Mouse (Mus musculus): ENCODE measurements at regions not wholly inside any gene's neighbourhood (a gene's known extent, or its start where the extent isn't known, plus 50 kb on each side); places are given as distances from the start of the nearest gene placed in this dataset.
A peak's percentile ranks its signal among the peaks of the same experiment; 100 is the strongest.

GRCm38 (mm10) chr16:24222759-24223526 lies 170.4 kb upstream of the Lpp start:
- intact Hi-C loops (cut with DNase I): no loop called here
- H3K4me3 ChIP-seq: no peak overlapping the region
- no peak for TF ChIP-seq CTCF (IDR thresholded peaks at IDR 0.05)
- DNase-seq (ENCODE audit: extremely low spot score in 1 of 2, low spot score in 2 of 2): no peak
- no peak overlapping the region for H3K27ac ChIP-seq

DNA sequence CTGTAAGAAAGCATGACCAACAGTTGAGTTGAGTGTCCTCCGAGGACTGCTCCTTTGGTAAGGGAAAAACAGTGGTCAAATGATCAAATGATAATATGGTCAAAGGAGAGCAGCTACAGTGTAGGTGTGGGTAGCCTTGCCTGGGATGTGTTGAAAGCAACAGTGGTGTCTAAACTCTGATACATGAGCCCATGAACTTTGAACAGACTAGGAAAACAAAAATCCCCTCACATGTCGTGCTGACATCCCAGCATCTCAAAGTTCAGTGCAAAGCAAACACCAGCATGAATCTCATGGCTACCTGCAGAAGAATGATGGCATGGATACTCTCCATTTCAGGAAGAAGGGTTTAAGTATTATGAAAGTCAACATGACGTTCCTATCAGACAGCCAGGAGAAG lies 171.3 kb upstream of the Lpp start:
- DNase-seq (ENCODE audit: extremely low spot score in 1 of 2, low spot score in 2 of 2): no peak
- no peak overlapping the region for H3K27ac ChIP-seq
- intact Hi-C loops (cut with DNase I): no loop called here
- TF ChIP-seq CTCF (IDR thresholded peaks at IDR 0.05): no peak
- H3K4me3 ChIP-seq: no peak overlapping the region

- intact Hi-C loops (cut with DNase I): no loop called here
- DNase-seq (ENCODE audit: extremely low spot score in 1 of 2, low spot score in 2 of 2): no peak
- TF ChIP-seq CTCF (IDR thresholded peaks at IDR 0.05): no peak
- H3K27ac ChIP-seq: no peak overlapping the region
- no peak overlapping the region for H3K4me3 ChIP-seq
Measured at GRCm38 (mm10) chr16:24220613-24221012, 172.7 kb upstream of the Lpp start.

GRCm38 (mm10) chr16:24219691-24220090 lies 173.6 kb upstream of the Lpp start:
- no peak overlapping the region for H3K27ac ChIP-seq

GRCm38 (mm10) chr16:24218850-24219185 lies 174.5 kb upstream of the Lpp start:
- no peak for DNase-seq (ENCODE audit: extremely low spot score in 1 of 2, low spot score in 2 of 2)
- no peak overlapping the region for H3K27ac ChIP-seq
- no peak for TF ChIP-seq CTCF (IDR thresholded peaks at IDR 0.05)
- intact Hi-C loops (cut with DNase I): no loop called here
- H3K4me3 ChIP-seq: no peak overlapping the region

More at GRCm38 (mm10) chr16:24219691-24220090, 173.6 kb upstream of the Lpp start:
- no peak overlapping the region for H3K4me3 ChIP-seq
- TF ChIP-seq CTCF (IDR thresholded peaks at IDR 0.05): no peak
- DNase-seq (ENCODE audit: extremely low spot score in 1 of 2, low spot score in 2 of 2): no peak
- intact Hi-C loops (cut with DNase I): no loop called here

DNA sequence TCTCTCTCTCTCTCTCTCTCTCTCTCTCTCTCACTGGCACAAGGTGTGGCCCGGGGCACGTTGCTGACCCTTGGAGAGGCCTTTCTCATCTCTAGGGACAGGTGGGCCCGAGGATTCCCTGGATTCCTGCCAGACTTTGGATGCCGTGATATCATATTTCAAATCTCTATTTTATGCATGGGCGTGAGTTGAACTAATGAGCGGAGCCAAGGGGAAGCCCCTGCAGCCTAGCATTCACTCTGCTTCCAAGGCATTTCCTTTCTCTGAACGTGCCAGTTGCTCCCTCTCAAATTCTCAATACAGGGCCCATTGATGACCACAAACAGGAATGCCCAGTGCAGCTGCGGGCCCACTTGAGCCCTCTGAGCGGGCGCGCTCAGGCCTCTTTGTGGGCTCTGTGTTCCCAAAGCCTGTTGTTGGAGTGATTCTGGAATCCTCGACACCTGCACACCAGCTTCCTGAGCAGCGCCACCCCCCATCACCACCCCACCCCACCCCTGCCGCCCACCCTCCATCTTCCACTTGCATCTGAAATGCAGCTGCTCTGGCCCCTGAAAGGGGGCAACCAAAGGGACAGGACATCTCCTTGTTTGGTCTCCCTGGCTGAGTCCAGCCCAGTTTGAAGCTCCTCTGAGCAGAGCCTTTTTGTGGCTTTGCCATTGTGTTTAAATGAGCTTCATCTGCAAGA lies 175.0 kb upstream of the Lpp start:
- Histone ChIP-seq H3K27ac (no peak overlapping the region), H3K4me3 (no peak overlapping the region)
- intact Hi-C loops (cut with DNase I): no loop called here
- no peak for DNase-seq (ENCODE audit: extremely low spot score in 1 of 2, low spot score in 2 of 2)
- no peak for TF ChIP-seq CTCF (IDR thresholded peaks at IDR 0.05)

DNA sequence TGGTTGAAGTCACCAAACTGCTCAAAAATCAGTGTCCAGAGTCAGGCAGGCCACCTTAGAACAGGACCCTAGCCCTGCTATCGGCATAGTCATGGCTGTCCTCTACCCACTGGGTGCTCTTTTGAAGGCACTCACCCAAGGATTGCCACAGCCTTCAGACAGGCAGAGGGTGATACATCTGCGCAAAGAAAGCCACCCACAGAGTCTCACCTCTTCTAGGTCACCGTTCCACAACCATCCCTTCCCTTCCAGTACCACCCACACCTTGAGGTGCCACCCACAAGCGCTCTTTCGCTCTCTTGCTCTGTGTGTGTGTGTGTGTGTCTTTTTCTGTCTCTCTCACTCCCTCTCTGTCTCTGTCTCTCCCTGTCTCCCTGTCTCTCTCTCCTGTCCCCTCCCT lies 176.5 kb upstream of the Lpp start:
- DNase-seq (ENCODE audit: extremely low spot score in 1 of 2, low spot score in 2 of 2): no peak
- Histone ChIP-seq H3K27ac (no peak overlapping the region), H3K4me3 (no peak overlapping the region)
- intact Hi-C loops (cut with DNase I): no loop called here
- no peak for TF ChIP-seq CTCF (IDR thresholded peaks at IDR 0.05)

DNA sequence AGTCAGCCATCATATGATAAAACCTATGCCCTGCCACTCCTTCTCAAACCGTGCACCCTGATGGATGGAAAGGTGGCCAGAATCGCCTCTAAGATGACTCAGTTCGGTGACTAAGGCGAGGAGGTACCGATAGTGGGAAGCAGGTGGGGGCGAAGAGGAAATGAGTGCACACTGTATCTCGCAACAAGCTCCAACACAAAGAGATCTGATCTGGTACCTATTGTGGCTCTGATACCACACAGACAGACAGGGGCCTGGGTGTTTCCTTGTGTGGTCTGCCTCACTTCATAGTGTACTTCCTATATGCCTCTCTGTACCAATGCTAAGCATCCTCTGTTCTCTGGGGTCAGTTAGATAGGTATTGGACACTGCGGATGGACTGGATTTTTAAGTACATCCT lies 178.0 kb upstream of the Lpp start:
- intact Hi-C loops (cut with DNase I): no loop called here
- Histone ChIP-seq H3K4me3 (no peak overlapping the region), H3K27ac (no peak overlapping the region)
- no peak for TF ChIP-seq CTCF (IDR thresholded peaks at IDR 0.05)
- no peak for DNase-seq (ENCODE audit: extremely low spot score in 1 of 2, low spot score in 2 of 2)

DNA sequence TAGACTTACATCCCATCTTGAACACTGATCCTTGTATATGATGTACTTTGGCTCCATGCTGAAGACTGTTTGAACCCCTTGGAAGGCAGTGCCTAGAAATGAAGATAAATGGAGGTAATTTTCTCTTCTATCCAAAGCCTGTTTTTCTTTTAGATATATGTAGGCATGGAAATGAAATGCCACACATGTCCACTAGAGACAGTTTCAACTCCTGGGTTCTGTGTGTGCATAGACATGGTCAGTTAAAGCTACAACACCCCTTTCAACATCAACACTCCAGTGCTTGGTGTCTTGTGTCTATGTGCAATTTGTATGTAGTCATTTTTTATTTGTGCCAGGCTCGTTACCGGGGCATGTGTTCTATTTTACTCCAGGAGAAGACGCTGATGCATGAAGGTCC lies 179.7 kb upstream of the Lpp start:
- no peak overlapping the region for H3K4me3 ChIP-seq
- no peak overlapping the region for H3K27ac ChIP-seq
- intact Hi-C loops (cut with DNase I): no loop called here
- DNase-seq (ENCODE audit: extremely low spot score in 1 of 2, low spot score in 2 of 2): no peak
- TF ChIP-seq CTCF (IDR thresholded peaks at IDR 0.05): peak; percentile 31

- no peak overlapping the region for H3K4me3 ChIP-seq
- intact Hi-C loops (cut with DNase I): no loop called here
- no peak for DNase-seq (ENCODE audit: extremely low spot score in 1 of 2, low spot score in 2 of 2)
- no peak for TF ChIP-seq CTCF (IDR thresholded peaks at IDR 0.05)
- no peak overlapping the region for H3K27ac ChIP-seq
Measured at GRCm38 (mm10) chr16:24212702-24213101, 180.6 kb upstream of the Lpp start.

DNA sequence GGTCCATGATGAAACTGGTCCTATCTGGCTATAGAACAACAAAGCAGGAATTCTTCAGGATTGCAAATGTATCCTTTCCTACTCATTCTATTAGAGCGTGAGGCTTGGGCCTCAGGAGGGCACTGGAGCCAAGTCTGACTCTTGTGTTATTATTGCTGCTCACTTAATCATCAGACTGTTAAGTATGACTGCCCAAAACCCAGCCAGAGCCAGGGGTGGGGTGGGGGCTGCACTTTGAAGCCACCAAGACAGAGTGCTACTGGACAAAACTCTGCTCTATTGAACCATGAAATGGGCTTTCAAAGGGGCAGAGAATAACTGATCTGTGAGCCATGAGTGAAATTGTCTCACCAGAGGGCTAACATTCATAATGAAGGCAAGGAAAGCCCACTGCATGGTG lies 181.7 kb upstream of the Lpp start:
- no peak for DNase-seq (ENCODE audit: extremely low spot score in 1 of 2, low spot score in 2 of 2)
- Histone ChIP-seq H3K4me3 (no peak overlapping the region), H3K27ac (no peak overlapping the region)
- intact Hi-C loops (cut with DNase I): no loop called here
- no peak for TF ChIP-seq CTCF (IDR thresholded peaks at IDR 0.05)

- no peak overlapping the region for H3K27ac ChIP-seq
- H3K4me3 ChIP-seq: no peak overlapping the region
- no peak for DNase-seq (ENCODE audit: extremely low spot score in 1 of 2, low spot score in 2 of 2)
- intact Hi-C loops (cut with DNase I): no loop called here
- TF ChIP-seq CTCF (IDR thresholded peaks at IDR 0.05): no peak
Measured at GRCm38 (mm10) chr16:24208876-24209275, 184.4 kb upstream of the Lpp start.

GRCm38 (mm10) chr16:24208118-24208517 lies 185.2 kb upstream of the Lpp start:
- no peak for DNase-seq (ENCODE audit: extremely low spot score in 1 of 2, low spot score in 2 of 2)
- no peak for TF ChIP-seq CTCF (IDR thresholded peaks at IDR 0.05)

More at GRCm38 (mm10) chr16:24208118-24208517, 185.2 kb upstream of the Lpp start:
- H3K27ac ChIP-seq: no peak overlapping the region
- intact Hi-C loops (cut with DNase I): no loop called here
- no peak overlapping the region for H3K4me3 ChIP-seq

Data from left cerebral cortex, adult 2 months (tissue).